Mouse (Mus musculus) neural tube, embryonic 15.5 days (tissue): ENCODE measurements around the gene Kng1. TPM values are rescaled to one million over a fixed set of nuclear protein-coding genes. Genes with fewer than 3 reads are reported as not detected.
"Not testable (repeated sequence)": the region's sequence is repeated elsewhere in the genome, so short reads cannot be mapped to it uniquely, and the experiment has no call there.

Experiments
- ATAC-seq: fragments of 200-750 bp; cut with Nextera tagmentation; 2 replicates; pipeline ENCODE4 v1.8.0; 2017; ENCODE audit warnings: mild to moderate bottlenecking, moderate TSS enrichment, moderate library complexity; ENCODE audit not compliant: low FRiP score
- H3K27ac ChIP-seq: fragments of 300-500 bp; sonication (generic); replicated peaks from 2 replicates; pipeline ENCODE4 v1.5.1; 2015; ENCODE audit warnings: mild to moderate bottlenecking, inconsistent platforms
- H3K27me3 ChIP-seq: fragments of 300-500 bp; sonication (generic); replicated peaks from 2 replicates; pipeline ENCODE4 v1.6.1; 2015; ENCODE audit warnings: inconsistent platforms
- H3K36me3 ChIP-seq: fragments of 300-500 bp; sonication (generic); 2 replicates; pipeline ENCODE4 v1.6.1; 2015; ENCODE audit warnings: inconsistent platforms
- H3K4me1 ChIP-seq: fragments of 300-500 bp; sonication (generic); 2 replicates; pipeline ENCODE4 v1.6.1; 2015; ENCODE audit warnings: inconsistent platforms
- H3K4me2 ChIP-seq: fragments of 300-500 bp; sonication (generic); 2 replicates; pipeline ENCODE4 v1.6.1; 2015; ENCODE audit warnings: inconsistent platforms, mild to moderate bottlenecking, moderate library complexity
- H3K4me3 ChIP-seq: fragments of 300-500 bp; sonication (generic); replicated peaks from 2 replicates; pipeline ENCODE4 v1.5.1; 2015; ENCODE audit warnings: mild to moderate bottlenecking, inconsistent platforms
- H3K9ac ChIP-seq: fragments of 300-500 bp; sonication (generic); replicated peaks from 2 replicates; pipeline ENCODE4 v1.6.1; 2015; ENCODE audit warnings: mild to moderate bottlenecking, inconsistent platforms
- H3K9me3 ChIP-seq: fragments of 300-500 bp; sonication (generic); replicated peaks from 2 replicates; pipeline ENCODE4 v1.6.1; 2016; ENCODE audit warnings: inconsistent platforms
- WGBS: fragments of 180-500 bp; shearing (Covaris S2); methylation state at CpG from one replicate; pipeline ENCODE4 v1.1.7; 2015; ENCODE audit warnings: mixed read lengths; 5-methylcytosine and 5-hydroxymethylcytosine counted together
- polyA plus RNA-seq: library from polyadenylated mRNA; unstranded; fragments of >200 nt; fragmentation: Nextera tagmentation; extraction: Ambion mirVana; gene quantifications from 2 replicates; pipeline ENCODE4 v1.2.1, GENCODE M21; 2015

Gene Kng1
- polyA plus RNA-seq, 1 experiment from 2014 or later = 0.47 TPM

- H3K4me2 ChIP-seq = no peak overlapping the region
- no peak for ATAC-seq
- no peaks in the 10 kb centered on the region for H3K9me3 ChIP-seq
- H3K4me1 ChIP-seq = no peaks in the 10 kb centered on the region
- no peak overlapping the region for H3K27ac ChIP-seq
- H3K4me3 ChIP-seq = no peak overlapping the region
- H3K27me3 ChIP-seq = no peaks in the 10 kb centered on the region
- H3K36me3 ChIP-seq = no peaks in the 10 kb centered on the region
- no peak overlapping the region for H3K9ac ChIP-seq
- WGBS = 58% methylated on average over 4 of the region's 4 CpGs
These were observed 16.8 kb upstream of the Kng1 start for GRCm38 (mm10) chr16:23040876-23041275.

GRCm38 (mm10) chr16:23046319-23046718 is 11.3 kb upstream of the Kng1 start:
- H3K27ac ChIP-seq = no peak overlapping the region
- WGBS = 58% methylated on average over 5 of the region's 5 CpGs
- H3K9ac ChIP-seq = no peak overlapping the region
- H3K27me3 ChIP-seq = no peaks in the 10 kb centered on the region
- H3K4me3 ChIP-seq = no peak overlapping the region
- no peaks in the 10 kb centered on the region for H3K4me1 ChIP-seq
- H3K9me3 ChIP-seq = no peaks in the 10 kb centered on the region
- no peak overlapping the region for H3K4me2 ChIP-seq
- ATAC-seq = no peak; the same call in 1 of the 2 replicates
- H3K36me3 ChIP-seq = no peaks in the 10 kb centered on the region

GRCm38 (mm10) chr16:23059630-23060029 is 2.0 kb downstream of the Kng1 start:
- not testable (repeated sequence) for H3K27me3 ChIP-seq, H3K4me1 ChIP-seq, H3K27ac ChIP-seq, H3K4me3 ChIP-seq, H3K36me3 ChIP-seq, H3K4me2 ChIP-seq, ATAC-seq, H3K9me3 ChIP-seq, H3K9ac ChIP-seq
- 77% methylated on average over 4 of the region's 4 CpGs for WGBS

- not testable (repeated sequence) for H3K36me3 ChIP-seq, H3K9me3 ChIP-seq
- WGBS = 64% methylated on average over 5 of the region's 5 CpGs
These were observed 3.2 kb downstream of the Kng1 start for GRCm38 (mm10) chr16:23060781-23061325.

GRCm38 (mm10) chr16:23077516-23077915 is 19.9 kb downstream of the Kng1 start:
- not testable (repeated sequence) for H3K4me2 ChIP-seq

More at GRCm38 (mm10) chr16:23060781-23061325, 3.2 kb downstream of the Kng1 start:
- H3K4me3 ChIP-seq, H3K27me3 ChIP-seq, H3K27ac ChIP-seq, H3K4me2 ChIP-seq, ATAC-seq, H3K4me1 ChIP-seq, H3K9ac ChIP-seq: not testable (repeated sequence)

GRCm38 (mm10) chr16:23087159-23087558 is 29.5 kb downstream of the Kng1 start:
- H3K4me3 ChIP-seq, H3K36me3 ChIP-seq, H3K27ac ChIP-seq, H3K27me3 ChIP-seq, H3K9me3 ChIP-seq, H3K4me1 ChIP-seq, ATAC-seq, H3K4me2 ChIP-seq, H3K9ac ChIP-seq: not testable (repeated sequence)
- 76% methylated on average over 8 of the region's 8 CpGs for WGBS

More at GRCm38 (mm10) chr16:23077516-23077915, 19.9 kb downstream of the Kng1 start:
- not testable (repeated sequence) for H3K9ac ChIP-seq, ATAC-seq, H3K27ac ChIP-seq, H3K27me3 ChIP-seq, H3K9me3 ChIP-seq, H3K4me3 ChIP-seq, H3K4me1 ChIP-seq, H3K36me3 ChIP-seq
- 88% methylated on average over 6 of the region's 6 CpGs for WGBS

GRCm38 (mm10) chr16:23087712-23088111 is 30.0 kb downstream of the Kng1 start:
- 63% methylated on average over 4 of the region's 4 CpGs for WGBS
- H3K27me3 ChIP-seq, ATAC-seq, H3K27ac ChIP-seq, H3K4me2 ChIP-seq, H3K9me3 ChIP-seq, H3K4me1 ChIP-seq, H3K9ac ChIP-seq, H3K36me3 ChIP-seq, H3K4me3 ChIP-seq: not testable (repeated sequence)

- WGBS = 88% methylated on average over 1 of the region's 1 CpGs
- H3K9ac ChIP-seq, H3K4me2 ChIP-seq, H3K9me3 ChIP-seq, H3K27me3 ChIP-seq, H3K36me3 ChIP-seq, H3K4me3 ChIP-seq, H3K4me1 ChIP-seq, H3K27ac ChIP-seq, ATAC-seq: not testable (repeated sequence)
These were observed 30.8 kb downstream of the Kng1 start for GRCm38 (mm10) chr16:23088491-23088890.

GRCm38 (mm10) chr16:23091345-23091744 is 33.7 kb downstream of the Kng1 start:
- not testable (repeated sequence) for H3K4me2 ChIP-seq, H3K27ac ChIP-seq, ATAC-seq, H3K36me3 ChIP-seq, H3K9me3 ChIP-seq, H3K4me3 ChIP-seq, H3K4me1 ChIP-seq, H3K27me3 ChIP-seq, H3K9ac ChIP-seq

GRCm38 (mm10) chr16:23093321-23093953 is 35.8 kb downstream of the Kng1 start:
- no peak overlapping the region for H3K9ac ChIP-seq
- no peaks in the 10 kb centered on the region for H3K36me3 ChIP-seq
- H3K9me3 ChIP-seq = no peaks in the 10 kb centered on the region
- no peak for ATAC-seq
- no peaks in the 10 kb centered on the region for H3K27me3 ChIP-seq
- no peak overlapping the region for H3K4me2 ChIP-seq
- no peak overlapping the region for H3K27ac ChIP-seq
- WGBS = 79% methylated on average over 13 of the region's 13 CpGs
- H3K4me1 ChIP-seq = no peaks in the 10 kb centered on the region
- H3K4me3 ChIP-seq = no peak overlapping the region

GRCm38 (mm10) chr16:23094136-23094535 is 36.5 kb downstream of the Kng1 start:
- Histone ChIP-seq H3K36me3 (no peaks in the 10 kb centered on the region), H3K4me1 (no peaks in the 10 kb centered on the region), H3K9me3 (no peaks in the 10 kb centered on the region), H3K27ac (no peak overlapping the region), H3K4me2 (no peak overlapping the region), H3K9ac (no peak overlapping the region), H3K4me3 (no peak overlapping the region), H3K27me3 (no peaks in the 10 kb centered on the region)
- 93% methylated on average over 6 of the region's 6 CpGs for WGBS
- ATAC-seq = no peak

- H3K27me3 ChIP-seq, H3K9ac ChIP-seq, ATAC-seq, H3K9me3 ChIP-seq, H3K4me1 ChIP-seq, H3K36me3 ChIP-seq, H3K27ac ChIP-seq, H3K4me3 ChIP-seq, H3K4me2 ChIP-seq: not testable (repeated sequence)
- 95% methylated on average over 5 of the region's 5 CpGs for WGBS
These were observed 37.9 kb downstream of the Kng1 start for GRCm38 (mm10) chr16:23095581-23095980.
